Mouse (Mus musculus) midbrain, embryonic 10.5 days (tissue): Measurements from ENCODE around the gene Erap1. TPM values are rescaled to one million over a fixed set of nuclear protein-coding genes. Genes with fewer than 3 reads are reported as not detected.

Source experiments
- DNase-seq: peaks from one replicate; pipeline ENCODE4 v3.0.0-alpha.2; 2017; ENCODE audit warnings: low spot score
- H3K27ac ChIP-seq: fragments of 300-500 bp; sonication (generic); replicated peaks from 2 replicates; pipeline ENCODE4 v1.5.1; 2016; ENCODE audit warnings: mild to moderate bottlenecking
- H3K27me3 ChIP-seq: fragments of 300-500 bp; sonication (generic); 2 replicates; pipeline ENCODE4 v1.6.1; 2016; ENCODE audit warnings: low read depth, mild to moderate bottlenecking; ENCODE audit not compliant: poor library complexity, severe bottlenecking
- H3K36me3 ChIP-seq: fragments of 300-500 bp; sonication (generic); 2 replicates; pipeline ENCODE4 v1.6.1; 2016; ENCODE audit warnings: mild to moderate bottlenecking, moderate library complexity
- H3K4me1 ChIP-seq: fragments of 300-500 bp; sonication (generic); 2 replicates; pipeline ENCODE4 v1.6.1; 2016
- H3K4me3 ChIP-seq: fragments of 300-500 bp; sonication (generic); 2 replicates; pipeline ENCODE4 v1.5.1; 2016; ENCODE audit warnings: mild to moderate bottlenecking, moderate library complexity
- H3K9me3 ChIP-seq: fragments of 300-500 bp; sonication (generic); replicated peaks from 2 replicates; pipeline ENCODE4 v1.6.1; 2016; ENCODE audit warnings: mild to moderate bottlenecking
- WGBS: fragments of 180-500 bp; shearing (Covaris S2); methylation state at CpG from one replicate; pipeline ENCODE4 v1.1.7; 2016; 5-methylcytosine and 5-hydroxymethylcytosine counted together
- polyA plus RNA-seq: library from polyadenylated mRNA; unstranded; fragments of >200 nt; fragmentation: Nextera tagmentation; extraction: Ambion mirVana; gene quantifications from 2 replicates; pipeline ENCODE4 v1.2.1, GENCODE M21; 2016

The Erap1 gene
- polyA plus RNA-seq, 1 experiment from 2014 or later, result 3.8 TPM

DNA sequence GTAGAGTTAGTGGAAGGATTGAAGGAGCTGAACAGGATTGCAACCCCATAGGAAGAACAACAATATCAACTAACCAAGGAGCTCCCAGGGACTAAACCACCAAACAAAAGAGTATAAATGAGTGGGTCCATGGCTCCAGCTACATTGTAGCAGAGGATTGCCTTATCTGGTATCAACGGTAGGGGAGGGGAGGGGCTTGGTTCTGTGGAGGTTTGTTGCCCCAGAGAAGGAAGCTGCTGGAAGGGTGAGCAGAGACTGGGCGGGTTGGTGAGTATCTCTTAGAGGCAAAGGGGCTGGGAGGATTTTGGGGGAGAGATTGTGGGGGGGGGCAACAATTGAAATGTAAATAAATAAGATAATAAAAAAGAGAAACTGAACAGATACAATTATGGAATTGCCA is 79.6 kb downstream of the Erap1 start:
- H3K27ac ChIP-seq, result no peak overlapping the region
- H3K4me3 ChIP-seq, result no peak overlapping the region
- no peak for DNase-seq
- H3K27me3 ChIP-seq, result no peaks in the 10 kb centered on the region
- H3K9me3 ChIP-seq, result no peaks in the 10 kb centered on the region; the same call in 1 of the 2 replicates
- peaks cover 6% of the 10 kb centered on the region for H3K36me3 ChIP-seq
- 75% methylated on average over 2 of the region's 2 CpGs for WGBS
- no peaks in the 10 kb centered on the region for H3K4me1 ChIP-seq

DNA sequence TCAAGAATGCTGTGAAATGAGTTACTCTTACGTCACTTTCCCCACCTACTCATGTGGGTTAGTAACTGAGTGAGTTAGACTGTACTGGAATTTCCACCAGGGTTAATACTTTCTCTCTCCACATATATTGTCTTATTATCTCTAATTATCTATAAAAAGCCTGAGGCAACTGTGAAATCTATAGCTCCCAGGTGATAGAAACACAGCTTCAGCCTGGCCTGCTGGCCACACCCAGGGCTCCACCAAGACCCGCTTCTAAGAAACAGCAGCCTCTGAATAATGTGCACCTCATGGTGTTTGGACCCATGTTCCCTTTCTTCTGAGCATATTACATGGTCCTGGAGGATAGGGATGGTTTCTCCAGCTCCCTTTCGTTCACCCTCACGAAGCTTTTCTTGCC is 94.4 kb downstream of the Erap1 start:
- Histone ChIP-seq H3K27me3 (no peaks in the 10 kb centered on the region), H3K27ac (no peak overlapping the region), H3K4me1 (no peaks in the 10 kb centered on the region), H3K4me3 (no peak overlapping the region), H3K9me3 (no peaks in the 10 kb centered on the region), H3K36me3 (0 out of 2 replicates have a peak, but pooled peaks cover 6% of the 10 kb centered on the region)
- 84% methylated on average over 4 of the region's 4 CpGs for WGBS
- DNase-seq, result no peak

DNA sequence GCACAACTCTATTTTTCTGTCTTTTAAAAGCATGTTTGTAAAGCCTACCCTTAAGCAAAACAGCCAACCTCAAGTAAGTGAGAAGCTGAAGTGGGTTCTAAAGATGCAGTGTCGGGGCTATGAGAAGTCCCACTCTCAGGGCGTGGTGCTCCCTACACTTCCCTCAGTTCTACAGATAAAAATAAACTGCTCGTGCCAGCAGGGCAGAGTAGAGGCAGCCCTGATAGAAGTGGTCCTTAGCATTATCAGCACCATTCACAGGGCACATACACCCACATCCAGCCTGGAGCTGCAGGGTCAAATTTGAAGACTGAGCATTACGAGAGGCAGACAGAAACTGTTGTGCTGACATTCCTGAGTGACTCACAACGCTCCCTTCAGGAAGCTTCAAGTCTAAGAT is 96.5 kb downstream of the Erap1 start:
- no peak for DNase-seq
- Histone ChIP-seq H3K9me3 (no peaks in the 10 kb centered on the region), H3K27me3 (no peaks in the 10 kb centered on the region), H3K4me3 (no peak overlapping the region), H3K4me1 (no peaks in the 10 kb centered on the region), H3K27ac (no peak overlapping the region), H3K36me3 (no peaks in the 10 kb centered on the region)
- WGBS, result 92% methylated on average over 5 of the region's 5 CpGs

DNA sequence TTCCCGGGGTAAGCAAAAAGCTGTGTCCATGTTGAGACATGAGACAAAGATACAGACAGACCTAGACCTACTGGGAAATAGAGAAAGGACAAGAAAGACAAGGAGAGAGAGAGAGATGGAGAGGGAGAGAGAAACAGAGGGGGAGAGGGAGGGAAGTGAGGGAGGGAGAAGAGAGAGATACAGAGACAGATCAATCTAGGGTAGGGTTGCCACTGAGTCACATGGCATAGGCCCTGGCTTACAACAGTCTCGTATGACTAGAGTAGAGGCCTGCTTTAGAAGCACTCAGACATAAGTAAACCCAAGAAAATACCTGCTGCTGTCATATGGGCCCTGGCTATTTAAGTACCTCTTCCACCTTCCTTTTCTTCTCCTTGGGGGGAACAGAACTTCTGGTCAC is 97.0 kb downstream of the Erap1 start:
- no peaks in the 10 kb centered on the region for H3K27me3 ChIP-seq
- no peaks in the 10 kb centered on the region for H3K4me1 ChIP-seq
- no peak for DNase-seq
- H3K27ac ChIP-seq, result no peak overlapping the region
- H3K4me3 ChIP-seq, result no peak overlapping the region
- H3K9me3 ChIP-seq, result no peaks in the 10 kb centered on the region
- 87% methylated on average over 2 of the region's 2 CpGs for WGBS
- no peaks in the 10 kb centered on the region for H3K36me3 ChIP-seq

Other genes starting within 250 kb of the Erap1 start
- gene Zfp72, start 248.7 kb upstream of the Erap1 start, polyA plus RNA-seq, result 3.9 and 5.1 TPM in 2 replicates
- 89.2 and 96.1 TPM in 2 replicates for gene Ftl1-ps1, start 239.9 kb upstream of the Erap1 start, polyA plus RNA-seq
- gene Zfp825, start 145.6 kb upstream of the Erap1 start, polyA plus RNA-seq, result 20.2 and 21.2 TPM in 2 replicates
- 14.9 and 17.3 TPM in 2 replicates for gene Cast, start 169.2 kb downstream of the Erap1 start, polyA plus RNA-seq